Mouse (Mus musculus): ENCODE results near the gene Trim65.

- TF ChIP-seq CTCF (IDR thresholded peaks at IDR 0.05; ENCODE audit: low read depth) (no peak), EP300 (IDR thresholded peaks at IDR 0.05; ENCODE audit: low read depth) (no peak)
Observed at GRCm38 (mm10) chr11:116127986-116128385, 2.9 kb downstream of the Trim65 start.

All from heart, postnatal 0 days (tissue).